Mouse (Mus musculus) kidney, postnatal 36 days (tissue): Measurements from ENCODE around the gene Hnrnpll.
A peak's percentile ranks its signal among the peaks of the same experiment; 100 is the strongest.
"Not testable (repeated sequence)": the region's sequence is repeated elsewhere in the genome, so short reads cannot be mapped to it uniquely, and the experiment has no call there.

ENCODE experiments used
- DNase-seq, 2 experiments: peaks; one replicate each; pipeline ENCODE4 v3.0.0; 2021 to 2022; ENCODE audit warnings: mixed read lengths in 2 of 2

The Hnrnpll gene

GRCm38 (mm10) chr17:80058501-80058900, 3.6 kb downstream of the Hnrnpll start:
- DNase-seq, result no peak

GRCm38 (mm10) chr17:80053931-80054734, 8.0 kb downstream of the Hnrnpll start:
- DNase-seq, result no peak

- DNase-seq, result no peak
These were observed 10.5 kb downstream of the Hnrnpll start for GRCm38 (mm10) chr17:80051682-80052081.

- DNase-seq, result not testable (repeated sequence)
These were observed 12.8 kb downstream of the Hnrnpll start for GRCm38 (mm10) chr17:80049300-80049699.

GRCm38 (mm10) chr17:80048230-80048629, 13.9 kb downstream of the Hnrnpll start:
- DNase-seq, result peak; percentile 82 to 83

GRCm38 (mm10) chr17:80041739-80042138, 20.4 kb downstream of the Hnrnpll start:
- no peak for DNase-seq

GRCm38 (mm10) chr17:80028675-80029074, 33.5 kb downstream of the Hnrnpll start:
- DNase-seq, result no peak

- no peak for DNase-seq
These were observed 35.8 kb downstream of the Hnrnpll start for GRCm38 (mm10) chr17:80026189-80026936.

- DNase-seq, result no peak
These were observed 40.0 kb downstream of the Hnrnpll start for GRCm38 (mm10) chr17:80022090-80022489.

- no peak for DNase-seq
These were observed 41.6 kb downstream of the Hnrnpll start for GRCm38 (mm10) chr17:80020495-80020894.

GRCm38 (mm10) chr17:80018976-80019541, 43.1 kb downstream of the Hnrnpll start:
- DNase-seq, result peak in 1 of 2 experiments; percentile 67

- no peak for DNase-seq
These were observed 43.7 kb downstream of the Hnrnpll start for GRCm38 (mm10) chr17:80018239-80018975.

- DNase-seq, result peak; percentile 58 to 80
These were observed 44.7 kb downstream of the Hnrnpll start for GRCm38 (mm10) chr17:80017389-80017788.

- not testable (repeated sequence) for DNase-seq
These were observed 45.7 kb downstream of the Hnrnpll start for GRCm38 (mm10) chr17:80016400-80016799.

GRCm38 (mm10) chr17:80014361-80014809, 47.7 kb downstream of the Hnrnpll start:
- DNase-seq, result no peak

- no peak for DNase-seq
These were observed 52.2 kb downstream of the Hnrnpll start for GRCm38 (mm10) chr17:80009926-80010325.

- peak; percentile 54 to 76 for DNase-seq
These were observed 53.3 kb downstream of the Hnrnpll start for GRCm38 (mm10) chr17:80008847-80009246.

- DNase-seq, result peak; percentile 76 to 91
These were observed 57.5 kb downstream of the Hnrnpll start for GRCm38 (mm10) chr17:80004345-80005239.

- DNase-seq, result not testable (repeated sequence)
These were observed 58.3 kb downstream of the Hnrnpll start for GRCm38 (mm10) chr17:80003851-80004250.

GRCm38 (mm10) chr17:80002385-80002852, 59.7 kb downstream of the Hnrnpll start:
- DNase-seq, result no peak

- no peak for DNase-seq
These were observed 62.5 kb downstream of the Hnrnpll start for GRCm38 (mm10) chr17:79999631-80000030.
